Mouse (Mus musculus) neural tube, embryonic 10.5 days (tissue): Measurements from ENCODE around the gene Rnf217.

Experiments
- DNase-seq: peaks from one replicate; pipeline ENCODE4 v3.0.0-alpha.2; 2017; ENCODE audit warnings: low spot score; ENCODE audit errors: extremely low spot score

Rnf217 gene

GRCm38 (mm10) chr10:31609066-31609961, at the start of gene Rnf217:
Rnf217 (minus strand) TSS chr10:31609184.
- peak; percentile 83 for DNase-seq

- no peak for DNase-seq
Observed at GRCm38 (mm10) chr10:31647270-31647669, 38.3 kb upstream of the Rnf217 start.

GRCm38 (mm10) chr10:31646083-31646482, 37.1 kb upstream of the Rnf217 start:
- DNase-seq, result no peak

GRCm38 (mm10) chr10:31635098-31635497, 26.1 kb upstream of the Rnf217 start:
- DNase-seq, result no peak

GRCm38 (mm10) chr10:31632005-31632404, 23.0 kb upstream of the Rnf217 start:
- no peak for DNase-seq

- no peak for DNase-seq
Observed at GRCm38 (mm10) chr10:31615355-31615754, 6.4 kb upstream of the Rnf217 start.

GRCm38 (mm10) chr10:31614111-31614510, 5.1 kb upstream of the Rnf217 start:
- DNase-seq, result no peak

- peak; percentile 63 for DNase-seq
Observed at GRCm38 (mm10) chr10:31608441-31609065, 431 bp downstream of the Rnf217 start.

- DNase-seq, result peak; percentile 18
Observed at GRCm38 (mm10) chr10:31606981-31607867, 1.8 kb downstream of the Rnf217 start.

- DNase-seq, result no peak
Observed at GRCm38 (mm10) chr10:31603855-31604254, 5.1 kb downstream of the Rnf217 start.

- no peak for DNase-seq
Observed at GRCm38 (mm10) chr10:31600116-31600515, 8.9 kb downstream of the Rnf217 start.

GRCm38 (mm10) chr10:31597886-31598285, 11.1 kb downstream of the Rnf217 start:
- DNase-seq, result no peak

- DNase-seq, result peak; percentile 20
Observed at GRCm38 (mm10) chr10:31596804-31597203, 12.2 kb downstream of the Rnf217 start.

GRCm38 (mm10) chr10:31595326-31595725, 13.7 kb downstream of the Rnf217 start:
- no peak for DNase-seq

- peak; percentile 17 for DNase-seq
Observed at GRCm38 (mm10) chr10:31592741-31593524, 16.1 kb downstream of the Rnf217 start.

GRCm38 (mm10) chr10:31592095-31592740, 16.8 kb downstream of the Rnf217 start:
- no peak for DNase-seq

GRCm38 (mm10) chr10:31580722-31581121, 28.3 kb downstream of the Rnf217 start:
- no peak for DNase-seq

- no peak for DNase-seq
Observed at GRCm38 (mm10) chr10:31580073-31580472, 28.9 kb downstream of the Rnf217 start.

GRCm38 (mm10) chr10:31573267-31573666, 35.7 kb downstream of the Rnf217 start:
- DNase-seq, result no peak

GRCm38 (mm10) chr10:31557311-31557710, 51.7 kb downstream of the Rnf217 start:
- DNase-seq, result no peak
